Mouse (Mus musculus) spleen, adult 2 months (tissue): ENCODE data around the gene Dexi. TPM values are rescaled to one million over a fixed set of nuclear protein-coding genes. Genes with fewer than 3 reads are reported as not detected.

Experiments used
- DNase-seq, 2 experiments: peaks; one replicate each; pipeline versions ENCODE4 v3.0.0 to v3.0.0-alpha.2; 2012 to 2021; ENCODE audit warnings: low spot score in 2 of 2, low read depth in 1 of 2
- H3K27ac ChIP-seq: fragments of 200-500 bp; 2 replicates; pipeline ENCODE4 v1.5.1; 2012; ENCODE audit warnings: low read length, inconsistent platforms; ENCODE audit not compliant: insufficient read depth
- H3K27me3 ChIP-seq: fragments of 200-500 bp; 2 replicates; pipeline ENCODE4 v1.6.1; 2012; ENCODE audit warnings: mild to moderate bottlenecking, moderate library complexity, low read length, inconsistent platforms; ENCODE audit not compliant: control insufficient read depth, insufficient read depth
- H3K36me3 ChIP-seq: fragments of 200-500 bp; 2 replicates; pipeline ENCODE4 v1.6.1; 2012; ENCODE audit warnings: mild to moderate bottlenecking, low read length, inconsistent platforms; ENCODE audit not compliant: control insufficient read depth, insufficient read depth
- H3K4me1 ChIP-seq: fragments of 200-500 bp; 2 replicates; pipeline ENCODE4 v1.6.1; 2011; ENCODE audit warnings: inconsistent platforms; ENCODE audit not compliant: control insufficient read depth, insufficient read depth, insufficient read length
- H3K4me3 ChIP-seq: fragments of 200-500 bp; 2 replicates; pipeline ENCODE4 v1.5.1; 2011; ENCODE audit warnings: mild to moderate bottlenecking, inconsistent platforms; ENCODE audit not compliant: insufficient read depth, insufficient read length; ENCODE audit errors: extremely low read depth
- CTCF ChIP-seq: fragments of 200-500 bp; IDR thresholded peaks from 2 replicates; pipeline ENCODE4 v1.5.1; 2011; ENCODE audit warnings: mild to moderate bottlenecking, inconsistent platforms; ENCODE audit not compliant: insufficient read depth, insufficient read length, insufficient replicate concordance; ENCODE audit errors: extremely low read depth
- POLR2A ChIP-seq: fragments of 200-500 bp; IDR thresholded peaks from 2 replicates; pipeline ENCODE4 v1.6.1; 2011; ENCODE audit warnings: low read depth, low read length, inconsistent platforms
- WGBS: fragments of 180-500 bp; shearing (Covaris S2); methylation state at CpG from one replicate; pipeline ENCODE4 v1.1.7; 2018; 5-methylcytosine and 5-hydroxymethylcytosine counted together
- polyA plus RNA-seq: library from polyadenylated mRNA; depleted of rRNA; stranded (reverse); fragments of >200 nt; gene quantifications from 2 replicates; pipeline ENCODE4 v1.2.3, GENCODE M21; 2012

The Dexi gene
- polyA plus RNA-seq, 1 experiment: 40.8 TPM

- peak; percentile 43 to 77 for DNase-seq
- TF ChIP-seq CTCF: peak; percentile 56; the same call in 1 of the 2 replicates
- no peak for TF ChIP-seq POLR2A
These were observed 21.8 kb downstream of the Dexi start for GRCm38 (mm10) chr16:10520908-10521614.

GRCm38 (mm10) chr16:10518030-10518429 is 24.8 kb downstream of the Dexi start:
- peaks cover 38% of the 10 kb centered on the region for H3K4me1 ChIP-seq
- DNase-seq: peak in 1 of 2 experiments; percentile 57
- H3K4me3 ChIP-seq: no peak overlapping the region
- TF ChIP-seq CTCF (peak; percentile 18; the same call in 1 of the 2 replicates), POLR2A (no peak)
- WGBS: 58% methylated on average over 5 of the region's 5 CpGs
- no peaks in the 10 kb centered on the region for H3K27me3 ChIP-seq
- H3K27ac ChIP-seq: peak overlapping the region; percentile 65
- H3K36me3 ChIP-seq: peaks cover 31% of the 10 kb centered on the region

More at GRCm38 (mm10) chr16:10520908-10521614, 21.8 kb downstream of the Dexi start:
- WGBS: 48% methylated on average over 2 of the region's 2 CpGs
- Histone ChIP-seq H3K4me3 (no peak overlapping the region), H3K27ac (peak overlapping the region; percentile 69), H3K4me1 (peaks cover 27% of the 10 kb centered on the region), H3K27me3 (no peaks in the 10 kb centered on the region), H3K36me3 (peaks cover 26% of the 10 kb centered on the region)

GRCm38 (mm10) chr16:10515953-10516572 is 26.8 kb downstream of the Dexi start:
- Histone ChIP-seq H3K27ac (peak overlapping the region; percentile 91), H3K27me3 (no peaks in the 10 kb centered on the region), H3K4me3 (no peak overlapping the region), H3K4me1 (peaks cover 38% of the 10 kb centered on the region), H3K36me3 (peaks cover 47% of the 10 kb centered on the region)
- peak; percentile 73 to 78 for DNase-seq
- WGBS: 26% methylated on average over 12 of the region's 12 CpGs
- no peak for TF ChIP-seq CTCF
- peak; percentile 29; the same call in 1 of the 2 replicates for TF ChIP-seq POLR2A

GRCm38 (mm10) chr16:10511134-10511520 is 31.7 kb downstream of the Dexi start:
- peaks cover 53% of the 10 kb centered on the region for H3K36me3 ChIP-seq
- no peak overlapping the region for H3K4me3 ChIP-seq
- H3K27me3 ChIP-seq: no peaks in the 10 kb centered on the region
- DNase-seq: no peak
- peaks cover 36% of the 10 kb centered on the region for H3K4me1 ChIP-seq
- 90% methylated on average over 12 of the region's 12 CpGs for WGBS
- peak overlapping the region; percentile 42; the same call in 1 of the 2 replicates for H3K27ac ChIP-seq
- TF ChIP-seq CTCF: no peak
- TF ChIP-seq POLR2A: no peak

DNA sequence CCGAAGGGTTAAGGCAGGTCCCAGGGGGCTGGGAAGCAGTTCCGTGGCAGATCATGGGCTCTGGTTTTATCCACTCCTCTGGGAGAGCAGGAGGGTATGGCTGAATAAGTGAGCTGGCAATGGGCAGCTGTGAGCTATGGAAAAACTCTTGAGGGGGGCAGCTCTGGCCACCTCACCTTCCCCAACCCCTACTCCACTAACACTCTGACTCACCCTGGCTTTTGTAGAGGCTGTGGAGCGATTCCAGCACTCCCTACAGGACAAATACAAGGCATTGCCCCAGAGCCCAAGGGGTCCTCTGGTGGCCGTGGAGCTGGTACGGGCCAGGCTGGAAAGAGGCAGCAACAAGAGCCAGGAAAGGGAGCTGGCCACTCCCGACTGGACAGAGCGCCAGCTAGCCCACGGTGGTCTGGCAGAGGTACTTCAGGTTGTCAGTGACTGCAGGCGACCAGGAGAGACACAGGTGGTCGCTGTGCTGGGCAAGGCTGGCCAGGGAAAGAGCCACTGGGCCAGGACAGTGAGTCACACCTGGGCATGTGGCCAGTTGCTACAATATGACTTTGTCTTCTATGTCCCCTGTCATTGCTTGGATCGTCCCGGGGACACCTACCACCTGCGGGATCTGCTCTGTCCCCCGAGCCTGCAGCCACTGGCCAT is 32.2 kb downstream of the Dexi start:
- TF ChIP-seq POLR2A: no peak
- TF ChIP-seq CTCF: no peak
- no peak for DNase-seq
- Histone ChIP-seq H3K4me3 (no peak overlapping the region), H3K27ac (peak overlapping the region; percentile 25), H3K36me3 (peaks cover 58% of the 10 kb centered on the region), H3K4me1 (peaks cover 33% of the 10 kb centered on the region), H3K27me3 (no peaks in the 10 kb centered on the region)
- 72% methylated on average over 14 of the region's 14 CpGs for WGBS

DNA sequence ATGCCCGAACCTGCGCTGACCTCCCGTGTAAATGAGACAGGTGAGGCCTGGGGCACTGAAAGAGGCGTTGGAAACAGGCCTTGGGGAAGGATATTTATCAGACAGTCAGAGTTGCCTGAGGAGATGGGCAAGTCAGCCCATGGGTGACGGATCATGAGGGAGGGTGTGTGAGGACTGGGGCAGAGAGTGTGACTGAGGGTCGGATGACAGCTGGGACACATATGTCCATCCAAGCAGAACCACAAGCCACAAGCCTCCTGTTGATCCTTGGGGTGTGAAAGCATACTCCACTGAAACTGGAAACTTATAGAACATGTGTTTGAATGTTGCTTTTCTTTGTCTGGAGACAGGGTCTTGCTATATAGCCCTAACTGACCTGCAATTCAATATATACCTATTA is 34.2 kb downstream of the Dexi start:
- TF ChIP-seq POLR2A: no peak
- no peak for TF ChIP-seq CTCF
- 41% methylated on average over 6 of the region's 6 CpGs for WGBS
- Histone ChIP-seq H3K27me3 (no peaks in the 10 kb centered on the region), H3K4me1 (peaks cover 19% of the 10 kb centered on the region; the same call in 1 of the 2 replicates), H3K27ac (peak overlapping the region; percentile 89), H3K4me3 (no peak overlapping the region), H3K36me3 (peaks cover 55% of the 10 kb centered on the region)
- peak; percentile 57 to 62 for DNase-seq
